Mouse (Mus musculus) forebrain, embryonic 16.5 days (tissue): Measurements from ENCODE around the gene Kcnq1. TPM values are rescaled to one million over a fixed set of nuclear protein-coding genes. Genes with fewer than 3 reads are reported as not detected.
A peak's percentile ranks its signal among the peaks of the same experiment; 100 is the strongest.

Source experiments
- ATAC-seq: fragments of 200-750 bp; cut with Nextera tagmentation; 2 replicates; pipeline ENCODE4 v1.8.0; 2017; ENCODE audit warnings: mild to moderate bottlenecking, moderate library complexity
- H3K27ac ChIP-seq: fragments of 300-500 bp; sonication (generic); 2 replicates; pipeline ENCODE4 v1.5.1; 2014; ENCODE audit warnings: low read length, control low read depth
- H3K27me3 ChIP-seq: fragments of 300-500 bp; sonication (generic); replicated peaks from 2 replicates; pipeline ENCODE4 v1.6.1; 2014; ENCODE audit warnings: low read length; ENCODE audit not compliant: control insufficient read depth, insufficient read depth
- H3K36me3 ChIP-seq: fragments of 300-500 bp; sonication (generic); 2 replicates; pipeline ENCODE4 v1.6.1; 2014; ENCODE audit not compliant: control insufficient read depth, insufficient read depth
- H3K4me1 ChIP-seq: fragments of 300-500 bp; sonication (generic); replicated peaks from 2 replicates; pipeline ENCODE4 v1.6.1; 2014; ENCODE audit warnings: low read length; ENCODE audit not compliant: control insufficient read depth, insufficient read depth
- H3K4me2 ChIP-seq: fragments of 300-500 bp; sonication (generic); 2 replicates; pipeline ENCODE4 v1.6.1; 2014; ENCODE audit warnings: mild to moderate bottlenecking, low read length, control low read depth
- H3K4me3 ChIP-seq: fragments of 300-500 bp; sonication (generic); replicated peaks from 2 replicates; pipeline ENCODE4 v1.5.1; 2014; ENCODE audit warnings: mild to moderate bottlenecking, low read length, control low read depth
- H3K9ac ChIP-seq: fragments of 300-500 bp; sonication (generic); replicated peaks from 2 replicates; pipeline ENCODE4 v1.6.1; 2014; ENCODE audit warnings: low read depth, low read length, control low read depth
- H3K9me3 ChIP-seq: fragments of 300-500 bp; sonication (generic); 2 replicates; pipeline ENCODE4 v1.6.1; 2016; ENCODE audit warnings: low read length; ENCODE audit not compliant: control insufficient read depth
- WGBS: fragments of 180-500 bp; shearing (Covaris S2); extraction: QIAGEN DNeasy Blood & Tissue Kit; methylation state at CpG from one replicate; pipeline ENCODE4 v1.1.7; 2014; 5-methylcytosine and 5-hydroxymethylcytosine counted together
- polyA plus RNA-seq: library from polyadenylated mRNA; unstranded; fragments of >200 nt; fragmentation: Nextera tagmentation; extraction: Ambion mirVana; gene quantifications from 2 replicates; pipeline ENCODE4 v1.2.1, GENCODE M21; 2015

Kcnq1 gene
- polyA plus RNA-seq, 1 experiment from 2014 or later: 1.1 TPM

- peak; percentile 80 for ATAC-seq
- Histone ChIP-seq H3K36me3 (no peaks in the 10 kb centered on the region), H3K27me3 (no peaks in the 10 kb centered on the region), H3K4me2 (peak overlapping the region; percentile 43), H3K9ac (0 out of 2 replicates have a peak overlapping the region, but pooled peaks have one; percentile 20), H3K27ac (no peak overlapping the region), H3K4me1 (peaks cover 10% of the 10 kb centered on the region), H3K4me3 (no peak overlapping the region), H3K9me3 (no peaks in the 10 kb centered on the region)
- WGBS: 8% methylated on average over 15 of the region's 15 CpGs
Measured at GRCm38 (mm10) chr7:143197951-143198440, 91.8 kb downstream of the Kcnq1 start.

- WGBS: 23% methylated on average over 7 of the region's 7 CpGs
- H3K4me3 ChIP-seq: no peak overlapping the region
- H3K9ac ChIP-seq: 0 out of 2 replicates have a peak overlapping the region, but pooled peaks have one; percentile 20
Measured at GRCm38 (mm10) chr7:143198443-143198842, 92.3 kb downstream of the Kcnq1 start.

GRCm38 (mm10) chr7:143201255-143201654, 95.1 kb downstream of the Kcnq1 start:
- ATAC-seq: no peak
- no peak overlapping the region for H3K4me3 ChIP-seq
- H3K9ac ChIP-seq: no peak overlapping the region
- no peaks in the 10 kb centered on the region for H3K9me3 ChIP-seq
- peaks cover 10% of the 10 kb centered on the region for H3K4me1 ChIP-seq
- 77% methylated on average over 2 of the region's 2 CpGs for WGBS
- H3K4me2 ChIP-seq: no peak overlapping the region
- H3K27me3 ChIP-seq: no peaks in the 10 kb centered on the region
- no peak overlapping the region for H3K27ac ChIP-seq
- H3K36me3 ChIP-seq: no peaks in the 10 kb centered on the region

More at GRCm38 (mm10) chr7:143198443-143198842, 92.3 kb downstream of the Kcnq1 start:
- peak overlapping the region; percentile 43 for H3K4me2 ChIP-seq
- no peaks in the 10 kb centered on the region for H3K9me3 ChIP-seq
- H3K36me3 ChIP-seq: no peaks in the 10 kb centered on the region
- ATAC-seq: 0 out of 2 replicates have a peak, but pooled peaks have one; percentile 20
- no peaks in the 10 kb centered on the region for H3K27me3 ChIP-seq
- peaks cover 10% of the 10 kb centered on the region for H3K4me1 ChIP-seq
- H3K27ac ChIP-seq: no peak overlapping the region

GRCm38 (mm10) chr7:143203897-143204296, 97.7 kb downstream of the Kcnq1 start:
- no peak for ATAC-seq
- H3K27ac ChIP-seq: no peak overlapping the region
- WGBS: 97% methylated on average over 6 of the region's 6 CpGs

GRCm38 (mm10) chr7:143207044-143207443, 100.9 kb downstream of the Kcnq1 start:
- Histone ChIP-seq H3K4me3 (no peak overlapping the region), H3K9me3 (no peaks in the 10 kb centered on the region), H3K4me2 (no peak overlapping the region), H3K4me1 (no peaks in the 10 kb centered on the region), H3K27ac (no peak overlapping the region), H3K9ac (no peak overlapping the region), H3K27me3 (no peaks in the 10 kb centered on the region), H3K36me3 (no peaks in the 10 kb centered on the region)
- 62% methylated on average over 4 of the region's 4 CpGs for WGBS
- no peak for ATAC-seq

More at GRCm38 (mm10) chr7:143203897-143204296, 97.7 kb downstream of the Kcnq1 start:
- Histone ChIP-seq H3K9me3 (no peaks in the 10 kb centered on the region), H3K27me3 (no peaks in the 10 kb centered on the region), H3K9ac (no peak overlapping the region), H3K36me3 (no peaks in the 10 kb centered on the region), H3K4me3 (no peak overlapping the region), H3K4me2 (no peak overlapping the region), H3K4me1 (no peaks in the 10 kb centered on the region)

- WGBS: 71% methylated on average over 4 of the region's 4 CpGs
- ATAC-seq: no peak
- no peaks in the 10 kb centered on the region for H3K9me3 ChIP-seq
- H3K36me3 ChIP-seq: no peaks in the 10 kb centered on the region
- no peak overlapping the region for H3K9ac ChIP-seq
- H3K4me1 ChIP-seq: no peaks in the 10 kb centered on the region
- no peak overlapping the region for H3K27ac ChIP-seq
- no peak overlapping the region for H3K4me3 ChIP-seq
- H3K27me3 ChIP-seq: no peaks in the 10 kb centered on the region
- no peak overlapping the region for H3K4me2 ChIP-seq
Measured at GRCm38 (mm10) chr7:143210796-143211195, 104.6 kb downstream of the Kcnq1 start.

GRCm38 (mm10) chr7:143251206-143251605, 145.0 kb downstream of the Kcnq1 start:
- peaks cover 13% of the 10 kb centered on the region for H3K9me3 ChIP-seq
- H3K4me3 ChIP-seq: no peak overlapping the region
- no peak for ATAC-seq
- WGBS: 85% methylated on average over 2 of the region's 2 CpGs
- H3K36me3 ChIP-seq: no peaks in the 10 kb centered on the region; the same call in 1 of the 2 replicates
- no peaks in the 10 kb centered on the region for H3K27me3 ChIP-seq
- no peaks in the 10 kb centered on the region for H3K4me1 ChIP-seq
- H3K27ac ChIP-seq: no peak overlapping the region
- no peak overlapping the region for H3K9ac ChIP-seq
- H3K4me2 ChIP-seq: no peak overlapping the region

- Histone ChIP-seq H3K27ac (no peak overlapping the region), H3K4me2 (no peak overlapping the region), H3K36me3 (no peaks in the 10 kb centered on the region; the same call in 1 of the 2 replicates), H3K9me3 (peaks cover 13% of the 10 kb centered on the region), H3K4me3 (no peak overlapping the region), H3K4me1 (no peaks in the 10 kb centered on the region), H3K9ac (no peak overlapping the region), H3K27me3 (no peaks in the 10 kb centered on the region)
- WGBS: 81% methylated on average over 6 of the region's 6 CpGs
- no peak for ATAC-seq
Measured at GRCm38 (mm10) chr7:143253126-143253871, 147.1 kb downstream of the Kcnq1 start.

- no peak overlapping the region for H3K4me2 ChIP-seq
- H3K27me3 ChIP-seq: no peaks in the 10 kb centered on the region
- H3K27ac ChIP-seq: no peak overlapping the region
- peaks cover 13% of the 10 kb centered on the region for H3K9me3 ChIP-seq
- no peaks in the 10 kb centered on the region; the same call in 1 of the 2 replicates for H3K36me3 ChIP-seq
- WGBS: 94% methylated on average over 2 of the region's 2 CpGs
- ATAC-seq: no peak
- H3K4me3 ChIP-seq: no peak overlapping the region
- no peaks in the 10 kb centered on the region for H3K4me1 ChIP-seq
- no peak overlapping the region for H3K9ac ChIP-seq
Measured at GRCm38 (mm10) chr7:143254901-143255300, 148.7 kb downstream of the Kcnq1 start.
